Mouse (Mus musculus): ENCODE results near the gene Serpina3i.

The Serpina3i gene

DNA sequence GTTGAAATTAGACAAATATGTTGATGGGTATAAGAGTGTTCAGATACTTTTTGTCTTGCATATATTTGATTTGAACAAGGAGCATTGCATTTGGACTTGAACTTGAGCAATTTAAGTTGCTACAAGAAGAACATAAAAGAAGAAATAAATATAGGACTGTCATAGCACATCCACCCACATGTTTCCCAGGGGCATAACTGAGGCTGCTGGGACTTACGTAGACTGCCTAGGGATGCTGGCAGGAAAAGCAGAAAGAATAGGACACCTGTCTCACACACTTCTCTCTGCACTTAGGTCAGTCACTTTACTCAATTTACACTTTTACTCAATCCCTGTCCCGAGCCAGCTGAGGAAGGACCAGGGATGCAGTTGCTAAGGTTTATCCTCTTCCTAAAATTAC is 31.0 kb downstream of the Serpina3i start:
- DNase-seq (ENCODE audit: low read depth, low spot score), result no peak

DNA sequence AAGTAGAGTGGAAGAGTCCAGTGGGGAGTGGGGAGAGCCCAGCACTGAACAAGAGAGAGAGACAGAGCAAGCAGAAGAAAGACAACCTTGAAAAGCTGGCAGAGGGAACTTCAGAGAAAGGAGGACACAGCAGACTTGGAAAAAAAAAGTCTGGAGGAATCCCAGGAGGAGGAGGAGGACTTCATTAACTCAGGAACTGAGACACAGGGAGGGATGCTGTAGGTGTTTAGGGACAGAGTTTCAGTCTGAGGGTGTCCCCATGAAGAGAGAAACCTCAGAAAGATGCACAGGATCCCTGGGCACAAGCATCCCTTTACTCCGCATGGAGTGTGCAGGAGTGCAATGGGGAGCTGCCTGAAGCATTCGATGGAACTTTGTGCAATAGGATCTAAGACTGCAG is 35.1 kb downstream of the Serpina3i start:
- no peak for DNase-seq (ENCODE audit: low read depth, low spot score)

- DNase-seq (ENCODE audit: low read depth, low spot score), result no peak
Measured at GRCm38 (mm10) chr12:104305991-104306390, 43.1 kb downstream of the Serpina3i start.

DNA sequence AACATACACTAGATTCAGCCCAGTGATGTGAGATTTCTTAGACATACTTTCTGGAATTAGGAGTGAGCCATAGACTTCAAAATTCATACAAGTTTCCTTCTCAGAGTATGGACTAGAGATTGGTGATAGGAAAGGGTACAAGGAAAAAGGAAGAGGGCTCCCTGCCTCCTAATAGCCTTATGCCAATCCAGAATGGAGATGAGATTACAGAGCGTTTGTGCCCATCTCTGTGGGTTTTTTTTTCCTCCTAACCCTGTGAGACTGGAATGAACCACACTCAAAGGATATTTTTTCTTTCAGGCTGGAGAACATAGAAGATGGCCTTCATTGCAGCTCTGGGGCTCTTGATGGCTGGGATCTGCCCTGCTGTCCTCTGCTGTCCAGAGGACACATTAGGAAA is 51.3 kb downstream of the Serpina3i start, which contains the start of gene Serpina3j:
TSS of gene Serpina3j (plus strand) at position 301 of the 400 bp plus-strand sequence.
- no peak for DNase-seq (ENCODE audit: low read depth, low spot score)
